Mouse (Mus musculus): ENCODE results near the gene Rcor2. TPM values are rescaled to one million over a fixed set of nuclear protein-coding genes. Genes with fewer than 3 reads are reported as not detected.

The Rcor2 gene
- polyA plus RNA-seq, 1 experiment from 2014 or later = 13.4 TPM

- no peak overlapping the region for H3K4me2 ChIP-seq (replicated peaks)
- H3K36me3 ChIP-seq (replicated peaks; ENCODE audit: control insufficient read depth, insufficient read depth) = no peaks in the 10 kb centered on the region
- 0 out of 2 replicates have a peak, but pooled peaks cover under 1% of the 10 kb centered on the region for H3K4me1 ChIP-seq (replicated peaks; ENCODE audit: control insufficient read depth, insufficient read depth, low read length)
- no peak for DNase-seq (ENCODE audit: low spot score)
- H3K9me3 ChIP-seq (ENCODE audit: control insufficient read depth, low read length) = no peaks in the 10 kb centered on the region
- no peak overlapping the region for H3K9ac ChIP-seq
- H3K27me3 ChIP-seq (ENCODE audit: control insufficient read depth, insufficient read depth, low read length) = no peaks in the 10 kb centered on the region
- H3K4me3 ChIP-seq (replicated peaks; ENCODE audit: low read length) = no peak overlapping the region
- WGBS = 67% methylated on average over 2 of the region's 2 CpGs
- no peak overlapping the region for H3K27ac ChIP-seq
- no peak for ATAC-seq (ENCODE audit: low FRiP score)
Measured at GRCm38 (mm10) chr19:7320181-7320580, 53.1 kb downstream of the Rcor2 start.

GRCm38 (mm10) chr19:7321391-7321790 lies 54.3 kb downstream of the Rcor2 start:
- DNase-seq (ENCODE audit: low spot score) = no peak
- WGBS = 82% methylated on average over 3 of the region's 3 CpGs

More at GRCm38 (mm10) chr19:7321391-7321790, 54.3 kb downstream of the Rcor2 start:
- Histone ChIP-seq H3K4me3 (replicated peaks; ENCODE audit: low read length) (no peak overlapping the region), H3K27ac (no peak overlapping the region), H3K36me3 (replicated peaks; ENCODE audit: control insufficient read depth, insufficient read depth) (no peaks in the 10 kb centered on the region; the same call in 1 of the 2 replicates), H3K4me1 (replicated peaks; ENCODE audit: control insufficient read depth, insufficient read depth, low read length) (no peaks in the 10 kb centered on the region), H3K9me3 (ENCODE audit: control insufficient read depth, low read length) (no peaks in the 10 kb centered on the region), H3K4me2 (replicated peaks) (no peak overlapping the region), H3K27me3 (ENCODE audit: control insufficient read depth, insufficient read depth, low read length) (no peaks in the 10 kb centered on the region), H3K9ac (no peak overlapping the region)
- no peak for ATAC-seq (ENCODE audit: low FRiP score)

Other genes with a start within 250 kb of the Rcor2 start
- 3.1 and 3.8 TPM in 2 replicates for gene Fermt3, start 247.9 kb upstream of the Rcor2 start, polyA plus RNA-seq (2014; fragmentation: Nextera tagmentation; extraction: Ambion mirVana)
- 204 and 230 TPM in 2 replicates for gene Stip1, start 227.4 kb upstream of the Rcor2 start, polyA plus RNA-seq (2014; fragmentation: Nextera tagmentation; extraction: Ambion mirVana)
- 5.2 and 6.9 TPM in 2 replicates for gene Macrod1, start 210.5 kb upstream of the Rcor2 start, polyA plus RNA-seq (2014; fragmentation: Nextera tagmentation; extraction: Ambion mirVana)
- gene Flrt1, start 161.6 kb upstream of the Rcor2 start, polyA plus RNA-seq (2014; fragmentation: Nextera tagmentation; extraction: Ambion mirVana) = 8.7 and 9.5 TPM in 2 replicates
- gene Otub1, start 61.0 kb upstream of the Rcor2 start, polyA plus RNA-seq (2014; fragmentation: Nextera tagmentation; extraction: Ambion mirVana) = 231 and 234 TPM in 2 replicates
- gene Cox8a, start 49.7 kb upstream of the Rcor2 start, polyA plus RNA-seq (2014; fragmentation: Nextera tagmentation; extraction: Ambion mirVana) = 1,225 and 1,275 TPM in 2 replicates
- 67.6 and 69.1 TPM in 2 replicates for gene Naa40, start 26.1 kb upstream of the Rcor2 start, polyA plus RNA-seq (2014; fragmentation: Nextera tagmentation; extraction: Ambion mirVana)
- gene Mark2, start 74.5 kb downstream of the Rcor2 start, polyA plus RNA-seq (2014; fragmentation: Nextera tagmentation; extraction: Ambion mirVana) = 50.7 and 57.6 TPM in 2 replicates
- 21.8 and 25.8 TPM in 2 replicates for gene Spindoc, start 115.7 kb downstream of the Rcor2 start, polyA plus RNA-seq (2014; fragmentation: Nextera tagmentation; extraction: Ambion mirVana)
- 15.4 and 16.3 TPM in 2 replicates for gene 2700081O15Rik, start 150.3 kb downstream of the Rcor2 start, polyA plus RNA-seq (2014; fragmentation: Nextera tagmentation; extraction: Ambion mirVana)
- gene Rtn3, start 216.0 kb downstream of the Rcor2 start, polyA plus RNA-seq (2014; fragmentation: Nextera tagmentation; extraction: Ambion mirVana) = 549 and 625 TPM in 2 replicates
- gene Atl3, start 226.7 kb downstream of the Rcor2 start, polyA plus RNA-seq (2014; fragmentation: Nextera tagmentation; extraction: Ambion mirVana) = 7.0 TPM in 2 replicates